Mouse (Mus musculus) layer of hippocampus, adult 9-11 months (tissue): ENCODE data around the gene C8a.

Source experiments
- DNase-seq: peaks from one replicate; pipeline ENCODE4 v3.0.0; 2022

C8a gene

GRCm38 (mm10) chr4:104838342-104838741 lies 37.9 kb downstream of the C8a start:
- DNase-seq = no peak

DNA sequence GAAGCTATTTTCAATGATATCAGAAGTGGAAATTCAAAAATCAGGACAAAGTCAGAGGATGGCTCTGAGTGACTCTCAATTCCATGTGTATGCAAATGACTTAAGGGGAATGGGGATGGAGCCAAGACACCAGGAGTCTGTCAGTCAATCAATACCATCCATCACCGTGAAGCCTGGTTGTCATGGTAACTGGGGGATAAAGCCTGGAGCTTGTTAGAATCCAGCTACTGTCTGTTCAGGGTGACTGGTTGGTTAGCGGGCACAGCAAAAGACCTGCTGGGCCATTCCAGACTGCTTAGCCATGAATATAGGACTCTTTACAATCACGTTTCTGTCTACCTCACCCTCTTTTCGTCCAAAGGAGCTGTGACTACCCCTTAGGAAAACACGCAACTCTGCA lies 41.1 kb downstream of the C8a start:
- peak; percentile 32 for DNase-seq

DNA sequence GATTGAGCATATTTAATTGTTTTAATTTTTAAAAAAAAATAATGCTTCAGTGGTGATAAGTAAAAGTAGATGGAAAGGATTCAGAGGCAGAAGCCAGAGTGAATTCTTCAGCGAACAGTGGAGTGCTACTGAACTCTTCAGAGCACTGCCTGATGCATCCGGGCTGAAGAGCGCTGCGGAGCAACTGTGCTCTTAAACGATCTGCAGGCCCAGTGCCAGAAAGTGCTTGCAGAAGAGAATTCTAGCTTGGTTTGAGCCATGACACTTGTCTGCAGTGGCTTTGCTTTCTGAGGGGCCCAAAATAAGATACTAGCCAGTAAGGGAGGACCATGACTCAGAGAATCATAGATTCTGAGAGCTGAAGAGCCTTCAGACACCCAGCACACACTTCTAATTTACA lies 47.3 kb downstream of the C8a start:
- peak; percentile 21 for DNase-seq

DNA sequence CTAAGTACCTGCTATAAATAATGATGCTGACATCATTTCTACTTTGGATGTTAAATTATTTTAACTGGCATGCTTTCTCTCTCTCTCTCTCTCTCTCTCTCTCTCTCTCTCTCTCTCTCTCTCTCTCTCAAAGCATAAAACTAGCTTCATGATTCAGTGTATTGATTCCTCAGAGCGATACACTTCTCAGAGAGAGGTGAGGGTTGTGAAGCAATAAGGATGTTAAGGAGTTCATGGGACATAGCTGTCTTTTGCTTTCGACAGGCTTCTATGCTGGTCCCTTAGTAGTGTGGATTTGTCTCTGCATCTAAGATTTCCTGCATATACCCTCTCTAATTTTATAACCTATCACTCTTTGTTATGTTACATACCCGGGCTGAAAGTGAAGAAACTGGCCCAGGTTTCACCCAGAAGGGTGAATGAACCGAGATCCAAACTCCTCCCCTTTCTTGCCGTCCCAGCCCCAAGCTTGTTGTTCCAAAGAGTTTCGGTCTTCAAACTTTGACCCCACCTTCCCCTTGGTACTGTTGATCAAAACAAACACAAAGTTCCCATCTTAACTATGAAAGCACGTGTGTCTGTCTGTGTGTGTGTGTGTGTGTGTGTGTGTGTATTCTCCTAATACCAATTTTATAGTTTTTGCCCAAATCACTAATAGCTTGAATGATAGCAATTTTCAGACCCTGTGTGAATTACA lies 51.7 kb downstream of the C8a start:
- DNase-seq = no peak

- no peak for DNase-seq
Measured at GRCm38 (mm10) chr4:104823597-104824101, 52.5 kb downstream of the C8a start.

- no peak for DNase-seq
Measured at GRCm38 (mm10) chr4:104819891-104820290, 56.3 kb downstream of the C8a start.

GRCm38 (mm10) chr4:104818986-104819385 lies 57.2 kb downstream of the C8a start:
- DNase-seq = no peak

- DNase-seq = no peak
Measured at GRCm38 (mm10) chr4:104817509-104817908, 58.7 kb downstream of the C8a start.

DNA sequence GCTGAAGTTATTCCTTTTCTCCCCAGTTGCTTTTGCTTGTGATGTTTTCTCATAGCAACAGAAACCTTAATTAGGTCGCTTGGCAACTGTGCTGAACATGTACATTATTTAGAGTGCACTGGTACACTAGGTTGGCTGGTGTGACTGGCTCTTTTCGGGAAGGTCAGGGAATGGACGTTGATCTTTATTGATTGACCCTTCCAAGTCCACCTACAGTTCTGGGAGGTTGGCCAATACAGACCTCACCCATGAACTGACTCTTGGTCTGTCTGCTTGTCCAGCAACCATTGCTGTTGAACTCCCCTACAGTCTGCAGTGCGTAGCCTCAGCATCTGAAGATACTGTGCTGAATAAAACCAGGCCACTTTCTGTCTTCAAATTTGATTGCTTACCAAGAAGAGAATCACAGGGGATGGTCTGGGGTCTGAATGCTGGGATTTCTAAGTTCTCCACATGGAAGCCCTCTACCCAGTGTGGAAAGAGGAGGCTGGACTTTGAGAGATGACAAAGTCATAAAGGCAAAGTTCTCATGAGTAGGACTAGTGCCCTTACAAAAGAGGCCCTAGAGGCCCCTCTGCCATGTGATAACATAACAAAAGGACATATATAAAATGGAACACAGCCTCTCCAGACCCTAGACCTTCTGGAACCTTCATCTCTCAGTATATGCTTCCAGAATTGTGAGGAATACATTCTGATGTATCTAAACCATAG lies 59.5 kb downstream of the C8a start:
- no peak for DNase-seq

GRCm38 (mm10) chr4:104813617-104814016 lies 62.6 kb downstream of the C8a start:
- no peak for DNase-seq

DNA sequence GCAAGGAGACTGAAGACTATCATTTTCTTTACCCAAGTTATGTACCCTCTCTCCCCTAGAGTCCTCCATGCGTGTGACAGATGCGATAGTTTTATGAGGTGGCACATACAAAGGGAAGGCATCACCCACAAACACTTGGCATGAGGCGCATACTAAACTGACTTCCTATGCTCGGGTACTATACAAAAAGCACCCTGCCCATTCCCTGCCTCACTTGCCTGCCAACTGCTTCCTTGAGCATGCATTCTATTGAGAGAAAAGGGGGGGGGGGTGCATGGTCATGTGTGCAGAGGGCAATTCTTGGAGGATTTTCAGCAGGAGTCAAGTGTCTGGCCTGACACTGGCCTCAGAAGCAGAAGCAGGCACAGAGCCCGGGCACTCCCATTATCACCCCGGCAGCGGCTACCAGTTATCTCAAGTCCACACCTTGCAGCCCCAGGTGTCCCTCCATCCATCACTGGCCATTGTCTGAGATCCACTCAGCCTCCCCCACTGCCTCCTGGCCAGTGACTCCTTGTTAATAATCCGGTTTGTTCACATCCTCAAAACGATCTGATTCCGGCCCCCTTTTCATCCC lies 65.4 kb downstream of the C8a start:
- DNase-seq = no peak

DNA sequence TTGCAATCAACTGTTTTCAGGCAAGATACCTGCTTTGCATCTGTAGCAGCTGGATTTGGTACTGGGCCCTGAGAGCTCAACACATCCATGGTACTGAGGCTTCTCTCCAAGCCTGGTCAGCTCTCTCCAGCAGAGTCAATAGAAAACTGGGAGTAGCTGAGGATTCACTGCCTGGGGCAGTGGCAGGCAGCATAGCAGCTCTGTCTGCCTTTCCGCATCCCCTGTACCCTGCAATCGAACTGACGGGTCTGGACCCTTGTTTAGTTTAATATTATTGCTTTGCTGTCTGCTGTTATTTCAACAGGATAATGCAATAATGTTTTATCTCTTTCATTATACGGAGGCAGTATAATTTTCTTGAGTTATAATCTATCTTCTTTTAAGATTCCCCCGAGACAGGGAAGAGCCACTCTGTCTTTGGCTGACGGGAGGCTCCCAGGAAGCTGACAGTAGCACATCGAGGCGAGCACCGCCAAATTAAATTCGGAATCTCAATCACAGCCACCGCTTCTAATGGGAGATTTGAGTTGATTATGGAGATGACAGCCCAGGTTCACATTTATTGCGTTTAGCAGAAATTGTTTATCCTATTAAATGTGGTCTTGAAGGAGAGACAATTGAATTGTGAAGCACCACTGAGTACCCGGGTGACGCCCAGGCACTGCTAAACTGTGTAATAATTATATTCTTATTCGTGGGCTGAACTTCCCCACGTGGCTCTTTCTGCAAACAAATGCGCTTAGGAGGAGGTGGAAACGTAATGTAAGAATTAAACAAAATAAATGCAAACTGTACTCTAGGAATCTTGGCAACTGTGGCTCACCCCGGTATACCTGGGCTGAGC lies 70.6 kb downstream of the C8a start:
- no peak for DNase-seq

DNA sequence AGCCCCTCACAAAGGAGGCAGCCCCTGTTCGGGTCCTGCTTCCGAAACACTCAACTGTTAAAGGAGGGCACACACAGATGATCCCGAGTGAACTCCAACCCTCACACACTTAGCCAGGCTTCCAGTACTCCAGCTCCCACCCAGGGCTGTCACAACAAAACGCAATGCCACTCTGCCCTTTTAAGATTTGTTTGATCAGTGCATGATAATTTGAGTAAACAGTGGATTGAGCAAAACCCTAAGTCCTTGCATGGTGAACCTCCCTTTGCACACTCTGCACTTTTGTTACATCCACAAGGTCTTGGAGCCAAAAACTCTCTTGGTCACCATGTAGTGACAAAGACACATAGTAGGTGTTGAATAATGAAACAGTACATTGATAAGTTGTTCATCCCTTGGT lies 72.1 kb downstream of the C8a start:
- DNase-seq = no peak

GRCm38 (mm10) chr4:104801625-104802024 lies 74.6 kb downstream of the C8a start:
- DNase-seq = no peak

GRCm38 (mm10) chr4:104798951-104799350 lies 77.2 kb downstream of the C8a start:
- DNase-seq = no peak

GRCm38 (mm10) chr4:104792111-104792510 lies 84.1 kb downstream of the C8a start:
- no peak for DNase-seq

- no peak for DNase-seq
Measured at GRCm38 (mm10) chr4:104782346-104782745, 93.9 kb downstream of the C8a start.

DNA sequence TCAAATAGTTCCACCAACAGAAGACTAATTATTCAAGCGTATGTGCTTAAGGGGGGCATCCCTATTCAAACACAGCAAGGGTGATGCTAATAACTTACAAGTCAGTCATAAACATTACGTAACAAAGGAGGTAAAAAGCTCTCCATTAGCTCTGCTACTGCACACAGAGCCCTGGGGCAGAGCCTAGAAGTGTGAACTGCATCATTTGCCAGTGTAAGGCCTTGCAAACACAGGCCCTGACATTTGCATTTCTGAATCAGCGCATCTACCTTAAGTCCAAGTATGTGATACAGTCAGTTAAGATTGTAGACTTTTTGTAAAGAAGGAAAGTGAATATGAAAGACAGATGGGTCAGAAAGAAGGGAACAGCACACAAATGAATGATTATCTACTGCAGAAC lies 94.8 kb downstream of the C8a start:
- no peak for DNase-seq

DNA sequence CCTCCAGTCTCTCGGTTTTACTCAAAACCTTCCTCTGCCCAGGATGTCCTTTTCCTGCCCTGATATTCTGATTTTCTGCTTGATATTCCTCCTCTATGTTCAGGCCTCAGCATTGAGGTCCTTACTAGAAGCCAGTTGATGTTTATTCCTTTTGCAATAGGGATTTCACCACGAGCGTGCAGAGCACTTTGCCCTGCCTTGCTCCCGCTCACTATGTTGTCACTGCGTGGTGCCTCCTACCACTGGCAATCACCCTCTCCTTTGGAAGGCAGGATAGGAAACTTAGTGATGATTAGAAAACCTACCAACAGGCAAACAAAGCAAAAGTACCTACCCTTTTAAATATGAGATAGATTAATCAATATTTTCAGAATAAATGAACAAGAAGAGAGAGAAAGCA lies 96.7 kb downstream of the C8a start:
- no peak for DNase-seq

DNA sequence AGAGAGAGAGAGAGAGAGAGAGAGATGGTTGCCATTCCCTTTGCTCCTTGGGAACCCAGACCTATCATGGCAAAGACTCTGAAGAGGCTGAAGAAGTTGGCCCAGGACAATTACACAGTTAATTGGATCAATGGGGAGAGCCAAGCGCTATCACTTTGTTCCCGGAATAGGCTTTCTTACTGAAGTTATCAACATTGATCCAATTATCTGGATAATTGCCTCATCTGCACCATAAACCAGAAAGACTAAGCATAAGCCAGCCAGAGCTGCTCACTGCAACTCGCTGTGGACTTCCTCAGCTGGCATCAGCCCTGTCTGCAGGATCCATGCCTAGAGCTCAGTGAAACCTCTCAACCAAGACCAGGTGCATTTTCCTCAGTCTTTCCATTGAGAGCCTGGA lies 100.6 kb downstream of the C8a start:
- no peak for DNase-seq

DNA sequence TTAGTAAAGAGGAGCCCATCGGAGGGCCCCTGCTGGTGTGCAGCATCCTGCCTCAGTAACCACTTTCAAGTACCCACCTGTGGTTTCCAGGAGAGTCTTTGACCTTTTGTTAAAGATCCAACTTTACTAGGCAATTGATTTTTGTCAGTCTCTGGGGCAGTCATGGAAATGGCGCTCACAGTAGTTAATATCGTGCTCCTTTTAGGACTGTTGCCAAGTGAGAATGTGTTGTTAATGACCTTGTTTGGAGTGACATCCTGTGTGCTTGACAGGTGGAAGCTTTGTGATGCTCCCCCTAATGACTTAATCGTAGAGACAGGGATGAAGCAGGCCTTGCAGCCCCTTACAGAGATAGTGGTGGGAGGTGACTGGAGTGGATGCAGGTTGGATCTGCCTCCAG lies 105.9 kb downstream of the C8a start:
- DNase-seq = no peak

DNA sequence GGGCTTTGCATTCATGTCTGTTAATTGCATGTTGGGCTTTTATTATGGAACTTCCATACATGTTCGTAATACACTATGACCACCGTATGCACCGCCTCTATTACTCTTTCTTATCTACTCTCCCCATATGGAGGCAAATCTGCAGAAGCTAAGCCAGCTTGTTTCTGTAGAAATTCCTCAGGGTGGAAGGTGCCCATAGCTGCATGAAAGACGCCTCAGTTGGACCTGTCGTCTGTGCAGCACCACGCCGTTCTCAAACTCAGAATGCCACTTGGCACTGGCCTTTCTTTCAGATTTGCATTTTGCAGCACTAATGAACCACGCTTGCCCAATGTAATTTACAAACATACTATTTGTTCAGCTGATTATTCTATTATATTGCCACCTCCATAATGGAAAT lies 106.6 kb downstream of the C8a start:
- no peak for DNase-seq

DNA sequence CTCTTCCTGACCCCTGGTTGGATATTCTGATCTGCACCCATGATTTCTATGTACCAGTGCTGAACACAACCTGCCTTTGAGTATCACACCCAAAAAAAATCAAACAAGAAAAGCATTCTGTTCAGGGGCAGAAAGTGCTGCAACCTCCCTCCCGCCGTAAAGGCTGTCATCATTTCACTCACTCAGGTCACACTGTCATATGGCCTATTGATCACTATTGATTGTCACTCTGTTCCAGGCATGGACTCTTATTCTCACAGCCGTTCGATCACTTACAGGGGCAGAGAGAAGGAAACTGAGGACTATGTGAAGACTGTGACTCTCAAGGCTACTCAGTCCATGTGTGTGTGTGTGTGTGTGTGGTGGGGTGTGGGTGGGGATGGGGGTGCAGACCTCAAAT lies 108.0 kb downstream of the C8a start:
- DNase-seq = no peak
